Mouse (Mus musculus) testis, postnatal 14 days (tissue): Measurements from ENCODE around the gene Ncln.

Experiments
- DNase-seq: peaks from one replicate; pipeline ENCODE4 v3.0.0; 2021; ENCODE audit warnings: low spot score

The Ncln gene

DNA sequence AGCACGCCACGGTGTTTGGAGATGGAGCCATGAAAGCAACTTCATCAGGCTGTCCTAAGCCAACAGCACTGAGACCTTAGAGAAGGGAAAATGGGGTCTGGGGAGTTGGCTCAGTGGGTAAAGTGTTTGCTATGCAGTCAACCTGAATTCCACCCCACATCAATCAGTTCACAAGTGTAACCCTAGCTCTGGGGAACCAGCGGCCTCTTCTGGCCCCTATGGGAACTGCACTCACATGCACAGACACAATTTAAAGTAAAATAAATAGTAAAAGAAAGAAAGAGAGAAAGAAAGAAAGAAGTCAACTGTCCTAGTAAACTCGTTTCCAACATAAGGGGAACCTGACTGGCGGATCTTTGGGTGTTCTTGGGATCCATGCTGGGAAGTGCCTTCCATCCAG lies 17.6 kb upstream of the Ncln start:
- DNase-seq = no peak

DNA sequence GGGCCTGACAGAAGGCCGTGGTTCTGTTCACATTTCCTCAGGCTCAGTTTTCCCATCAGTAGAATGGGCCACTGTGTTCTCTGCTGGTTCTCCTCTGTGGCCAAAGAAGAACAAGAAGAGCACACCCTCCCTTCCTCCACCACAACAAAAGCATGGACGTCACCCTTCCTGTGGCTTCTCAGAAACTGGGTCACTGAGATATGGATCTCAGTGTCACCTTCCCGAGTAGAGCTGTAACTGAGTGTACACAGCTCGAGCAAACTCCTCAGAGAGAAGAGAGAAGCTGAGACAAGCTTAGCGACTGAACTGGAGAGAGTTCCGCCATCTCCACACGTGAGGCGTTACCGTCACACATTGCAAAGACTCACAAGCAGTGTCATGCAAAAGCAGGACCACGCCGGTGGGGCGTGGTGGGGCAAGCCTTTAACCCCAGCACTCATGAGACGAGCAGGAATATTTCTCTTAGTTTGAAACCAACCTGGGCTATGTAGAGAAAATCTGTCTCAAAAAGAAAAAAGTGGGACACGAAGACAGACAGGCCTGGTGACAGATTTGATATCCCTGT lies 14.1 kb upstream of the Ncln start:
- no peak for DNase-seq

DNA sequence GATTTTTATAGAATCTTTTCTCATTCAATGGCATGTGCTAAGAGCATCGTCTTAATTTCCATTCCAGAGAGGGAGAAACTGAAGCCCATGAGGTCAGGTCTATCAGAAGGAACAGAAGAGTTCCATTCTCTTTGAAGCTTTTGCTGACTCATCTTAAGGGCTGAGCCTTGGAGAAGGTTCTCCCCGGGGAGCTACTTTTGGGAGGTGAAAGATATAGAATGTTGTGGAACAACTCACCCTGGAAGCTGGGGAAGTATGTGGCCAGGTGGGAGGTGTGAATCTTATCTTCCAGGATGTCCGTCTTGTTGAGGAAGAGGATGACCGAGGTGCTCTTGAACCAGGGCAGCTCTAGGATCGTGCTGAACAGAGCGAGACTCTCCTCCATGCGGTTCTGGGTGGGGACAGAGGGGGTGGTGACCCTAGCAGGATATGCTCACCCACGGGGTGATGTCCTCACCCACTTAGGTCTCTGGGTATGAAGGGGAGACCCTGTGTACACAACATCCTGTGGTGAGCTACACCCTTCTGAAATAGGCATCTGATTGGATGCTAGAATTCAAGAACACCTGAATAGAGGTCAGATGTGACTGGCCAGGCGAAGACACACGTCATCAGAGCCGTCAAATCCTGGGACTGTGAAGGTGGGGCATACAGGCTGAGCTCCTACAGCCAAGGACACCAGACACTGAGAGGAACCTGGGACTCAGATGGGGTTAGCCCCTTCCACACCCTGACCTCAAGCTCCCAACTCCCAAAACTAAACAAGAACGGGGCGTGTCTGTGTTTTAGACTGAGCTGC lies 11.7 kb upstream of the Ncln start:
- no peak for DNase-seq

DNA sequence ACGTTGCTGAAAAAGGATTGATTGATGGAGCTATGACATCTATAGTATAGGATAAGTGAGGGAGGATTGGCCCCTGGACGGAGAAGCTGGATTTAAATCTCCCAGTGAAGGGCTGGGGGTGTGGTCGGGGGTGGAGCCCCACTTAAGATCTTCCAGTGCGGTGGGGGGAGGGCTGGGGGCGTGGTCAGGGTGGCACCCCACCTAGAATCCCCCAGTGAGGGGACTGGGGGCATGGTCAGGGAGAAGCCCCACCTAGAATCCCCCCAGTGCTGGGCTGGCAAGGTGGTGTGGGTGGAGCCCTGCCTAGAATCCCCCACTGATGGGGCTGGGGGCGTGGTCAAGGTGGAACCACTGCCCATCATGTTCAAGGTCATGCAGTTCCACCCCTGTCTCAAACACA lies 10.9 kb upstream of the Ncln start:
- no peak for DNase-seq

DNA sequence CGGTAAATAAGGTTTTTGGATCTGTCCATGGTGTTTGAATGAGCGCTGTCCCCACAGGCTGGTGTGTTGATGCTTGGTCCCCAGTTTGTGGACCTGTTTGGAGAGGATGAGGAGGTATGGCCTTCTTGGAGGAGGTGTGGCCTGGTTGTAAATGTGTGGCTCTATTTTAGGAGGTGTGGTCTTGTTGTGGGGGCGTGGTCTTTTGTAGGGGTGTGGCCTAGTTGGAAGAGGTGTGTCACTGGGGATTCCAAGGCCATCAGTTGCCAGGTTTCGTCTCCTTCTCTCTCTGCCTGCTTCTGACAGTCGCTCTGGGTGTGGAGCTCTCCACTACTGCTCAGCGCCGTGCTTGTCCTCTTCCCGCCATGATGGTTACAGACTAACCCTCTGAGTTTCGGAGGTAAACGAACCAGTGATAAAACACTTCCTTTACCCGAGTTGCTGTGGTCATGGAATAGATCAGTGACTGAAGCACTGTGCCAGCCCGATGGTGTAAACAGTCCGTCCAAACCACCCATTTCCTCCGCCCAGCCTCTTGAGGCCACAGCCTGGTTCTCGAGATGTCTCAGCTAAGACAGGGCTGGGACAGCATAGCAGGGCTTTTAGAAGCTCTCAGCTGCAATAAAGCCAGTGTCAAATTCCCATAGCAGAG lies 8.9 kb upstream of the Ncln start:
- DNase-seq = no peak

DNA sequence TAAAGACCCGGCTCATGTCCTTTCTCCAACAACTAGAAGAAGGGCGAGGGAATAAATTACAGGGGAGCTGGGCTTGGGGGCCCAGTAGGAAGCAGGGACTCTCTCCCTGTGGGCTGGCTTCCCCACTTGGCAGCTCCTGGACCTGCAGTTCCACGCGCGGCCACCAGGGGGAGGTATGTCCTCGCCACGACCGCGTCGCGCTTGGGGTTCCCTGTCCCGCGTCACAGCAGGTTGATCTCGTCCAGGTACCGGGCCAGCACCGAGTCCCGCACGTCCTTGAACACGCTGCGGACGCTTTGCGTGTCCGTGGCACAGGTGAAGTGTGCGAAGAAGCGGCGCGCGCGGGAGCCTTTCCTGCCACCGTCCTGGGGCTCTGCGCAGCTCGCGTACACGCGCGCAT lies 6.5 kb upstream of the Ncln start:
- DNase-seq = peak; percentile 84

DNA sequence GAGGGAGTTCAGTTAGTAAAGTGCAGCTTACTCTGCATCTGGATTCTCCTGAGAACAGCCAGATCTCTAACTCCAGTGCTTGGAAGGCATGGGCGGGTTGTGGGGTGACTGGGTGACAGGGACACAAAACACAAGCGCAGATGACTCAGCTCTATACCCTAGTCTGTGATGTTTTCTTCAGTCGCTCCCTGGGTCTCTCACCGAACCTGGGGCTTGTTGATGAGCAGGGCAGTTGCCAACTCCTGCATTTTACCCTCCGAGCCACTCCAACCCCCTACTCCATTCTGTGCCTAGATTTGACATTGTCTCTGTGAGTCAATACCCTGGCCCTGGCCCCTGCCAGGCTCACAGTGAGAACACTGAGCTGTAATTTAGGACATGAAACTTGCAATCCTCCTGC lies 5.7 kb upstream of the Ncln start:
- DNase-seq = no peak

DNA sequence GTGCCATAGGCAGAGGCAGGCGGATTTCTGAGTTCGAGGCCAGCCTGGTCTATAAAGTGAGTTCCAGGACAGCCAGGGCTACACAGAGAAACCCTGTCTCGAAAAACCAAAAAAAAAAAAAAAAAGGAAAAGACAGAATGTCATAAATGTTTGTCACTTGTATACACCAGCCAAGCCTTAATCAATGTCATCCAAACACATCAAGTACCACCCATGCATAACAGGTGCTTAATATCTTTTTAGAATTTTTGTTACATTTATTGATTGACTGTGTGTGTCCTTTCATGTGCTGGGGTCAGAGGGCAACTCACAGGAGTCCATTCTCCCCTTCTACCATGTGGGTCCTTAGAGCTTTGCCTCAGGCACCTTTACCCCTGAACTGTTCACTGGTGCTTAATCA lies 3.8 kb upstream of the Ncln start, which contains the start of gene S1pr4:
Gene S1pr4 (minus strand): TSS at position 101 of the 400 bp plus-strand sequence.
- DNase-seq = no peak

DNA sequence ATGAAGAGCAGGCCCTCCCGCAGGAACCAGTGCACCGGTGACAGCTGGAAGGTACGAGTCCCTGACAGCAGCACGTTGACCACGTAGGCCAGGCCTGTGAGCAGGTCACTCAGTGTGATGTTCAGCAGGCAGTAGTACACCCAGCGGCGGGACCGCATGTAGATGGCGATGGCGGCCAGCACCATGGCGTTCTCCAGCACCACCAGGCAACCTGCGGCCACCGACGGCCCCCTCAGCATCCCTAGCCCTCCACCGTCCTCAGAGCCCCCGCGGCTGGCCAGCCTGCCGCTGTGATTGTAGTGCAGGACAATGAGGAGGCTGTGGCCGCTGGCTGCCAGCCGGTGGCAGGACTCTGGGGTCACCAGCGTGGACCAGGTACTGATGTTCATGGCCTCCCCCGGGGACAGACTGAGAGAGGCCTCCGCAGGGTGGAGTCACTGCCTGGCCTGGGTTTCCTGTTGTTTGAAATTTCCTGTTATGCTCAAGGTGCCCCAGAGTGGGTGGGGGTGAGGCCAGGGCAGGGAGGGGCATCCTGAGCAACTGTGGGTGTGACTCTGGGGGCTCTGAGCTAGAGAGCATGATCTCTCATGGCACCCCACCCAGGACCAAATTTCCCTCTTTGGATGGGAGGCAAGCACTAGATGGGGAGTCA lies 3.2 kb upstream of the Ncln start:
- no peak for DNase-seq

DNA sequence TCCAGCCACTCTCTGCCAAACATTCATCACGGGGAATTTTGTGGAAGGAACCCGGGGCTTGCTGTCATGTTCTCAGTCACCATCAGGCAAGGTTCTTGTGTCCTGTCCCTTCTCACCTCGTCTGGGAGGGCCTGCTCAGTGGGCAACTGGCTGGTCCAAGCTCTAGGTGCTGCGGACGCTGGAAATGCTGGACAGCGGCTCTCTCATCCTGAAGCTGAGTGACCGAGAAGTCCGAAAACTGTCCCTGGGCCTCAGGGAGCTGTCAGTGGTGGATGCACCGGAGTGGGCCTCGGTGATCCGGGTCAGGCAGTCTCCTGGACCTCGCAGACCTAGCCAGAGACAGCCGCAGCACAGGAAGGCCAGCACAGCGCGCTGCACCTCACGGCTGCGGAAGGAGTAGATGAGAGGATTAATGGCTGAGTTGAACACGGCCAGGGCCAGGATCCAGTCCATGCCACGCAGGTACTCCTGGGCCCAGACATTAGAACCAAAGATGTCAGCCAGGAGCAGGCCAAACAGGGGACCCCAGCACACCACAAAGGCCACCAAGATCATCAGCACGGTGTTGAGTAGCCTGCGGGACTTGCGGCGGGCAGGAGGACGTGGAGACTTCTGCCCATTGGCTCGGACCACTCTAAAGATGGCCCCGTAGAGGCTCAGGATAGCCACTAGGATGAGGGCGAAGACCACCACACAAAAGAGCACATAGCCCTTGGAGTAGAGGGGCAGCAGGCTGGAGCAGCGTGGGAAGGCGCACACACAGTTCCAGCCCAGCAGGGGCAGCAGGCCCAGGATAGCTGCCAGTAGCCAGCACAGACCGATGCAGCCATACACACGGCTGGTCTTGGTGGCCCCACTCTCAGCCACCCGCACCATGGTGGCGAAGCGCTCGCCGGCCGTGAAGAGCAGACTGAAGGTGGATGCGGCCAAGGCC lies 2.4 kb upstream of the Ncln start:
- no peak for DNase-seq

DNA sequence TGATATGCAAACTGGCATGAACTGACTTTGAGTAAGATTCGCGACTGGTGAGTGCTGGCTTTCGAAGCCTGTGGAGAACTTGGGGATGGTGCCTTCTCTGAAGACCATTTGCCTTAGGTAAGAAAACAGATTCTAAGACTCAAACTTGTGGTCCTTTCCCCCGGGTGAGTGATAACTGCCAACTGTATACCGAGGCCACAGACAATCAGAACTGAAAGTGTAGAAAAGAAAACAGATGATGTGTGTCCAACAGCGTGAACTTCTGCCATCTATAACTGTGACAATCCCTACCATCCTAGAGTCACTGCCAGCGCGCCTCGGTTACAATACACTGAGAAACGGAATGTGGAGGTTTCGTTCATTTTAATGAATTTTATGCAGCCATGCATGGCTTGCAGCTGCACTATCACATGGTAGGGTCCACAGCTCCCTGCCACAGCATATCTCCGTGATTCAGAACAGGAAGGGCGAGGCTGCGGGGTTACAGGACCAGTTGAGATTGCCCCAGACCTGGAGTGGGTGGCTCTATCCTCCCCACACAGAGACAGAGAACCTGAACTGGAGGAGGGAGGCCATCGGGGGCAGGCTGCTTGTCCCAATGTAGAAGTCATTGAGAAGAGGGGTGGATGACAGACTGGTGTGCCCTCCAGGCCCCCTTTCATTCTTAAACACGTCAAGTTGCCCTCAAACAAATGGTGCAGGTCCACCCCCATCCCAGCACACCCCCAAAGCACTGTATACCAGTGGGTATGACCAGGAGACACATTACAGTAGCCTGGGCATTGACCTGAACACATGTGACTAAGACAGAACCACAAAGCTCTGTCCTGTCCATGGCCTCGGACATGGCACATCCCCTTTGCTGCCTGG lies 1.4 kb upstream of the Ncln start:
- DNase-seq = no peak

DNA sequence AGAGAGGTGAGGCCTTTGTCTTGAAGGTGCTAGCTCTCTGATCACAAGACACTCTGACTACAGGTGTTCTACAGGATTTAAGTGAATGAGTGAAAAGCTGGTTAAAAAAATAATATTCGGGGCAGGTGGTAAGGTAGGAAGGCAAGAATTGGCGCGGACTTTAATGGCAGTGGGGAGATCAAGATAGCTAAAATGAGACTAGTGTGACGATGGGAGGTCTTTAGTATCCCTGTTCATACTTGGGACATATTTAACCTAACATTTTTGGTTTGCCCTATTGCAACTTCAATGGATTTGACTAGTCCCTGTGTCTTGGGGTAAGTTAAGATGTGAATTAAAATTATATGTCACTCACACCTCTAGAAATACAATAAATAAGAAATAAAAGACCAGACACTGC lies 777 bp upstream of the Ncln start:
- no peak for DNase-seq

DNA sequence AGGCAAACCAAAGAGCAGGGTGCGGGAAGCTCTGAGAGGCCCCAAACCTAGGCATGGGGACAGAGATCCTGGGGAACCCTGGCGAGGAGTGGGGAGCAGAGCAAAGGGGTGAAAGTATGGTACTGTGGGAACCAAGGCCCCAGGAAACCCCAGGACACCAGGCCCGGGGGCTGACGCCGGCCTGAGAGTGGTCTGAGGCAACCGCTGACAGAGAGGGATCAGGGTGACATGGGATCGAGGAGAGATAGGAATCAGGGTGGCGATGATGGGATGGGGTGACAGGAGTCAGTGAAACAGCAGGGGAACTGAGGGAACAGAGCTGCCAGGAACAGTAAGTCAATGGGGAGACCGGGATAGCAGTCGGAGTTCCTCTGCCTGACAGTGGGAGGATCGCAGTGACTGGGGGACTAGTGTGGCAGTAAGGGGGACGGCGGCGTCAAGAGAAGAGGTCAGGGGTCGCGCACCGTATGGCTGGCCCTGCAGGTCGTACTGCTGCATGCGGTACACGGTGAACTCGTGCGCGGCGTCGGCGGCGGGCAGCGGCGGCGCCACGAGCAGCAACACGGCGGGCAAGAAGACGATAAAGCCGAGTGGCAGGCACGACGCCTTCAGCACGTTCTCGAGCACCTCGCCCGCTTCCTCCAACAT lies 452 bp downstream of the Ncln start:
- DNase-seq = peak; percentile 61

DNA sequence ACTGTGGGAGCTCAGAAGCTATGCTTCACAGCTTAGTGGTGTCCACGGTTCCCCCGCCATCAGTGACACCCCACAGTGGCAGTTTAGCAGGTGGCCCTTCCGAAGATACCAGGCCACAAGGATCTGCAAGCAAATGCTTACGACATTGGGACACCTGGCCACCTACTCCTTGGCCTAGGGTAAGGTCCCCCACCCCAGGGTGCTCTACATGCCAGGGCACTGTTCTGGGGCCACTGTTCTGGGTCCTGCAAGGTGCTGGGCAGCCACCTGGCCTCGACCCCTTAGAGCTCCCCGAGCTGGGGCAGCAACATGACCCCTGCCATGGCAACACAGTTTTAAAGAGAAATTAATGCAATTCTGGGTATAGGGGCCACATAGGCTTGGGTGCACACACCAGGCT lies 1.0 kb downstream of the Ncln start:
- no peak for DNase-seq

DNA sequence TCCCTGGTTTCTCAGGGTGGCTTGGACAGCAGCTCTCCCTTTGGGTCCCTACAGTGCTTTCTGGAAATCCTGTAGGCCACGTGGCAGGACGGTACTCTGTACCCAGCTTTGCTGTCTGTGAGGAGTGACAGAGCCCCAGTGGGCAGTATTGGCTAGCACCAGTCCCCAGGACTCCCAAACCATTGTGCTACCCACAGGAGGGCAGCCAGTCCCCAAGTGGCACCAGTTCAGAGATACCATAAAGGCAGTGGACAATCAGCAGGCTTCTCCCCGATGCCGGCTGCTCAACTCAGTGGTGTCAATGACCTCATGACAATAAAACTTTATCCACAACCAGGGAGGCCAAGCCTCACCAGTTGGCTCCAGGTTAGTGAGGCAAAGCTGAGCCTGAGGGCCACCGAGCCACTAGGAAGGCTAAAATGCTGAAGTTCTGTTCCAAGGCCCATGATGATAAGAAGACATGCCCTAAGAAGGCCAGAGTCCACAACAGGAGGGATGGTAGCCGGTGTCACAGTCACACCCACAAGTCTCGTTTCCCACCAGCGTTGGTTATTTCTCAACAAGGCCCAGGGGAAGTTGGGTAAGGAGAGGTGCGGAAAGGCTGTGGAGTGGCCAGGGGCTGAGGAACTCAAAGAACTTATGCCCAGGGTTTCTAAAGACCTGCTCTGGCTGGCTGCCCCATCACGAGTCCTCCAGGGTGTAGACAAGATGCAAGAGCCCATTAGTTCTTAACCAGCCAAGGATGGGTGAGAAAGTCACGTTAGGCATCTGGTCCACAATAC lies 1.7 kb downstream of the Ncln start:
- DNase-seq = no peak

DNA sequence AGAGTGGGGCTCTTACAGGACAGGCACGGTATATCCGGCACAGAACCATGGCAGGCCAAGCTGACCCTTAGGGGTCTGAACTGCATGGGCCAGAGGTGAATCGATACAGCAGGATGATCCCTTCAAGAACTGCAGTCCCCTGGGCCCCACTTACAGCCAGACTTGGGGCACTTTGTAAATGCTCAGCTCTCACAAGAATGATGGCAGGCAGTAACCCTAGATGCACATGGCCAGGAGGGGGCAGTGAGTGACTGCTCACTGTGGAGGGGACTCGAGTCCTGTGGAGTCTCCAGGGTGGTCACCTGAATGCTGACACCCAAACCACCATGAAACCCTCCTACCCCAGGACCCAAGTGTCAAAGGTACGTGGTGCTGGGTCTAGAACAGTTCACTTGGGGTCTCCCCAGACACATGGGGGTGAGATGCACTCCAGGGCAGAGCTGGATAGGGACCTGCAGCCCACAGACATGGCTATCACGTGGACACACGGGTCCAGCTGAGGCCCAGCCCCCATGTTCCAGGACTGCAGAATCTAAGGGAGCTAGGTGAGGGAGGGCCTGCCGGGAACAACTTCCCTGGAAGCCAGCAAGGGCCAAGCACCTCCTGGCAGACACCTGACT lies 2.5 kb downstream of the Ncln start:
- DNase-seq = no peak

DNA sequence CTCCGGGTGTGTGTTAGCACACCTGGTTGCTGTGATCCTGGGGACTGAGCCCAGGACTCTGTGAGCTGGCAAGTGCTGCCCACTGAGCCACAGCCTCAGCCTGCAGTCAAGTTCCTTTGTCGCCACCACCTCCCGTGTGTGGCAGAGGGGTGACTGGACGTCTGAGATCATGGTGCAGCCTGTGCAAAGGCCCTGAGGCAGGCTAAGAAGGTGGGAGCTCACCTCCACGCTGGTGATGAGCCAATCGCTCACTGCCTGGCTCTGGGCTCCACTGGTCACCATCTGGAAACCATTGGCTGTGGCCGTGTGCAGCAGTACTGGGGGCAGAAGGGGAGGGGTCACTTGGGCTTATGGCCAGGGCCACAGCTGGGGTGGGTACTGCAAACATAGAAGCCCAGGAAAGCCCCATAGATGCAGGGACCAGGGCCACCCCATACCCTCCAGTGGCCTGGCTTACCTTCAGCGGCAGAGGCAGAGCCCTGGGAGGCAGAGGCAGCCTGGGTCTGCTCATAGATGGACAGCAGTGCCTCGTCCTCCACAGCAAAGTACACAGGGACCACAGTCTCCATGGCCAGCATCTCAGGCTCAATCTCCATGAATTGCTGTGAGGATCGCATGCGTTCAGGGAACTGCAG lies 3.5 kb downstream of the Ncln start:
- DNase-seq = no peak

DNA sequence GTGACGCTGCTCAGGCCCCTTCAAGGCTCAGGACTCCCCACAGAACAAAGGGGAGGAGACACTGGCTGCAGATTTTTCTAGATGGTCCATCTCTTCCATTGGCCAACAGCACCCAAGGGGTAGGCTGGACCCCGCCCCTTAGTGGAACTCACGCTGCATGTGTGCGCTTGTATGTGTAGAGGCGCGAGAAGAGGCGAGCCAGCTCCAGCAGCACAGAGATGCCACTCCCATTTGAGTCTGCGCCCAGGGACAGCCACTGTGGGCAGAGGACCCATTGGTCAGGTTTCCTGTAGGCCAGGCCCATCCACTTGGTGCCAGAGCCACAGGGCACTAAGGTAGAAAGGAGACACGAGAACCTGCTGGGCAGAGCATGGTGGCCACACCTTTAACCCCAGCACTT lies 5.2 kb downstream of the Ncln start:
- DNase-seq = no peak

DNA sequence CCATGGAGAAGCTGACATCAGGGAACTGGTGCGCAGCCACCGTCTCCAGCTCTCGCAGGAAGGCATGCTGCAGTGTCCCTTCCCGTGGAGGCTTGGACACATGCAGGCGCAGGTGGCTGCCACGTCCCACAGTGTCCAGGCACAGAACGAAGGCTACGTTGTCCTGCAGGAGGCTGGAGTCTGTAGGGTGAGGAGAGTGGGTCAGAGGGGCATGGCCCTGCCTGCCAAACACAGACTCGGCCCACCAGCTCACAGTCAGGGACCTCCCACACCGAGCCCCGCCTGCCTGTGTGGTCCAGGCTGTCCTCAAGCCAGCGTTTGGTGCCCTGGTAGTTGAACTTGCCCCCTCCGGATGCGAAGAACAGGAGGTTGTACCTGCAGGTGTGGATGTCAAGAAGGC lies 6.3 kb downstream of the Ncln start:
- no peak for DNase-seq
